Comparison of ENCODE assay signal across 23 mouse cellular contexts in the genomic region with DNA sequence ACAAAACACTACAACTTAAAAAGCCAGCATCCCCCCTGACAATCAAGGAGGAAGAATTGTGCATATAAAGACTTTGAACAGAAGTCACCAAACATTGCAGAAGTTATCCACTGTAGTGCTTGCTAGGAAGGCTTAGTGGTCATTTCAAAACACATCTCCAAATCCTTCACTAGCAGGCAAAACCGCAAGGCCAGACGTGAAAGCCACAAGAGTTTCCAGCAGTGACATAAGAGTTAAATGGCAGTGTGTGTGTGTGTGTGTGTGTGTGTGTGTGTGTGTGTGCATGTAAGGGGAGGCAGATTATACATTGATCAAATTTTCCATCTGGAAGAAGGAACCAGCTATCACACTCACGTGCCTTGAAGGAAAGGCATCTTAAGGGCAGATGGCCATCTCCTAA. TPM values are rescaled to one million over a fixed set of nuclear protein-coding genes. Genes with fewer than 3 reads are reported as not detected.
"Had no signal": no experiment of that assay in that cellular context is flagged by ENCODE, and none has a peak within 500 bp of the region (broad histone marks: within the 10 kb centered on the region; RNA-seq: fewer than 3 reads in every experiment).

No protein-coding gene starts in this region.

- DNase-seq: lung, adult 2 months; lung, postnatal 14 days; lung, postnatal 36 days; midbrain, embryonic 14.5 days; retina, postnatal 1 day; right cerebral cortex, adult 18-20 months; right cerebral cortex, postnatal 4 days; spleen, adult 18-20 months; thymus, adult 18-20 months; thymus, postnatal 14 days; thymus, postnatal 36 days had no signal

- H3K9me3 ChIP-seq: lung, embryonic 15.5 days; midbrain, embryonic 12.5 days; neural tube, embryonic 13.5 days; neural tube, embryonic 15.5 days had no signal

- H3K4me1 ChIP-seq: midbrain, embryonic 12.5 days; neural tube, embryonic 13.5 days; neural tube, embryonic 15.5 days had no signal

- H3K27me3 ChIP-seq: lung, embryonic 15.5 days; megakaryocyte, embryonic 14.5 days; midbrain, embryonic 12.5 days; neural tube, embryonic 13.5 days; neural tube, embryonic 15.5 days had no signal

- H3K27ac ChIP-seq: liver, embryonic 14.5 days; lung, embryonic 15.5 days; macrophage; midbrain, embryonic 12.5 days; neural tube, embryonic 13.5 days; neural tube, embryonic 15.5 days had no signal

- H3K9ac ChIP-seq: liver, embryonic 14.5 days; lung, embryonic 15.5 days; midbrain, embryonic 12.5 days; neural tube, embryonic 13.5 days; neural tube, embryonic 15.5 days had no signal

- H3K36me3 ChIP-seq: lung, embryonic 15.5 days; midbrain, embryonic 12.5 days; neural tube, embryonic 13.5 days; neural tube, embryonic 15.5 days had no signal

- ATAC-seq: lung, postnatal 0 days; midbrain, embryonic 16.5 days had no signal

- H3K4me2 ChIP-seq: lung, embryonic 15.5 days; midbrain, embryonic 12.5 days; neural tube, embryonic 13.5 days; neural tube, embryonic 15.5 days had no signal

- H3K4me3 ChIP-seq: lung, embryonic 15.5 days; megakaryocyte, embryonic 14.5 days; midbrain, embryonic 12.5 days; myocyte; neural tube, embryonic 13.5 days; neural tube, embryonic 15.5 days had no signal

RNA-seq across cellular contexts. Expression of gene Gm49387, which starts 22.7 kb away (rescaled TPM):
- polyA plus RNA-seq: lung, adult 2 months; macrophage; midbrain, embryonic 14.5 days; midbrain, embryonic 16.5 days; myocyte; neural tube, embryonic 11.5 days; small intestine, adult 2 months had no signal

RNA-seq across cellular contexts. Expression of gene Colq, which starts 26.9 kb away (rescaled TPM):
- polyA plus RNA-seq: macrophage; midbrain, embryonic 14.5 days; midbrain, embryonic 16.5 days had no signal
